Mouse (Mus musculus) heart, embryonic 16.5 days (tissue): ENCODE data around the gene Chrm3. TPM values are rescaled to one million over a fixed set of nuclear protein-coding genes. Genes with fewer than 3 reads are reported as not detected.

Experiments used
- ATAC-seq: fragments of 200-750 bp; cut with Nextera tagmentation; replicated peaks from 2 replicates; pipeline ENCODE4 v1.8.0; 2017; ENCODE audit warnings: moderate number of reproducible peaks; ENCODE audit not compliant: insufficient read depth, low FRiP score; ENCODE audit errors: extremely low read depth
- H3K27ac ChIP-seq: fragments of 300-500 bp; sonication (generic); 2 replicates; pipeline ENCODE4 v1.5.1; 2014; ENCODE audit warnings: mild to moderate bottlenecking, low read length, control low read depth, moderate library complexity
- H3K27me3 ChIP-seq: fragments of 300-500 bp; sonication (generic); 2 replicates; pipeline ENCODE4 v1.6.1; 2014; ENCODE audit warnings: low read length, mixed read lengths; ENCODE audit not compliant: control insufficient read depth, insufficient read depth
- H3K36me3 ChIP-seq: fragments of 300-500 bp; sonication (generic); 2 replicates; pipeline ENCODE4 v1.6.1; 2014; ENCODE audit not compliant: control insufficient read depth, insufficient read depth
- H3K4me1 ChIP-seq: fragments of 300-500 bp; sonication (generic); 2 replicates; pipeline ENCODE4 v1.6.1; 2014; ENCODE audit warnings: low read length, mixed read lengths; ENCODE audit not compliant: control insufficient read depth, insufficient read depth
- H3K4me2 ChIP-seq: fragments of 300-500 bp; sonication (generic); 2 replicates; pipeline ENCODE4 v1.6.1; 2014; ENCODE audit warnings: low read depth, mild to moderate bottlenecking, control low read depth, low read length
- H3K4me3 ChIP-seq: fragments of 300-500 bp; sonication (generic); 2 replicates; pipeline ENCODE4 v1.5.1; 2014; ENCODE audit warnings: mild to moderate bottlenecking, control low read depth, low read length
- H3K9ac ChIP-seq: fragments of 300-500 bp; sonication (generic); 2 replicates; pipeline ENCODE4 v1.6.1; 2014; ENCODE audit warnings: low read length, control low read depth
- H3K9me3 ChIP-seq: fragments of 300-500 bp; sonication (generic); replicated peaks from 2 replicates; pipeline ENCODE4 v1.6.1; 2016; ENCODE audit warnings: low read length; ENCODE audit not compliant: control insufficient read depth
- whole genome bisulfite sequencing: fragments of 180-500 bp; shearing (Covaris S2); extraction: QIAGEN DNeasy Blood & Tissue Kit; methylation state at CpG from one replicate; pipeline ENCODE4 v1.1.7; 2014; 5-methylcytosine and 5-hydroxymethylcytosine counted together
- polyA plus RNA-seq: library from polyadenylated mRNA; unstranded; fragments of >200 nt; fragmentation: Nextera tagmentation; extraction: Ambion mirVana; gene quantifications from 2 replicates; pipeline ENCODE4 v1.2.1, GENCODE M21; 2015

The Chrm3 gene
- polyA plus RNA-seq, 1 experiment from 2014 or later, result 0.42 TPM

- no peaks in the 10 kb centered on the region for H3K27me3 ChIP-seq
- no peak overlapping the region for H3K4me2 ChIP-seq
- 0 out of 2 replicates have a peak, but pooled peaks cover 3% of the 10 kb centered on the region for H3K9me3 ChIP-seq
- H3K4me1 ChIP-seq, result no peaks in the 10 kb centered on the region
- no peak overlapping the region for H3K9ac ChIP-seq
- H3K36me3 ChIP-seq, result no peaks in the 10 kb centered on the region
- H3K4me3 ChIP-seq, result no peak overlapping the region
- 60% methylated on average over 2 of the region's 2 CpGs for WGBS
- no peak for ATAC-seq
- H3K27ac ChIP-seq, result no peak overlapping the region
Measured at GRCm38 (mm10) chr13:9929978-9930377, 430.7 kb downstream of the Chrm3 start.

- no peaks in the 10 kb centered on the region for H3K36me3 ChIP-seq
- no peaks in the 10 kb centered on the region for H3K4me1 ChIP-seq
- H3K4me3 ChIP-seq, result no peak overlapping the region
- no peak overlapping the region for H3K27ac ChIP-seq
- no peaks in the 10 kb centered on the region for H3K27me3 ChIP-seq
- no peak for ATAC-seq
- 71% methylated on average over 1 of the region's 1 CpGs for WGBS
- H3K9ac ChIP-seq, result no peak overlapping the region
- H3K9me3 ChIP-seq, result no peaks in the 10 kb centered on the region
- no peak overlapping the region for H3K4me2 ChIP-seq
Measured at GRCm38 (mm10) chr13:9921150-9921549, 439.5 kb downstream of the Chrm3 start.

- Histone ChIP-seq H3K27ac (no peak overlapping the region), H3K4me2 (no peak overlapping the region), H3K4me1 (no peaks in the 10 kb centered on the region), H3K4me3 (no peak overlapping the region), H3K36me3 (no peaks in the 10 kb centered on the region), H3K9me3 (no peaks in the 10 kb centered on the region), H3K27me3 (no peaks in the 10 kb centered on the region), H3K9ac (no peak overlapping the region)
- WGBS, result 88% methylated on average over 4 of the region's 4 CpGs
- ATAC-seq, result no peak
Measured at GRCm38 (mm10) chr13:9912697-9913096, 447.9 kb downstream of the Chrm3 start.

- Histone ChIP-seq H3K9ac (no peak overlapping the region), H3K36me3 (no peaks in the 10 kb centered on the region), H3K9me3 (peaks cover 3% of the 10 kb centered on the region; the same call in 1 of the 2 replicates), H3K27ac (no peak overlapping the region), H3K4me1 (0 out of 2 replicates have a peak, but pooled peaks cover 3% of the 10 kb centered on the region), H3K4me3 (no peak overlapping the region), H3K4me2 (no peak overlapping the region), H3K27me3 (no peaks in the 10 kb centered on the region)
- no peak for ATAC-seq
- 63% methylated on average over 2 of the region's 2 CpGs for WGBS
Measured at GRCm38 (mm10) chr13:9908707-9909106, 451.9 kb downstream of the Chrm3 start.

- H3K4me3 ChIP-seq, result no peak overlapping the region
- H3K4me2 ChIP-seq, result no peak overlapping the region
- no peak overlapping the region for H3K9ac ChIP-seq
- WGBS, result 61% methylated on average over 3 of the region's 3 CpGs
- H3K36me3 ChIP-seq, result no peaks in the 10 kb centered on the region
- peak; percentile 55; the same call in 1 of the 2 replicates for ATAC-seq
- 0 out of 2 replicates have a peak, but pooled peaks cover 3% of the 10 kb centered on the region for H3K4me1 ChIP-seq
- no peaks in the 10 kb centered on the region for H3K27me3 ChIP-seq
- H3K9me3 ChIP-seq, result peaks cover 3% of the 10 kb centered on the region; the same call in 1 of the 2 replicates
- no peak overlapping the region for H3K27ac ChIP-seq
Measured at GRCm38 (mm10) chr13:9907202-9907601, 453.4 kb downstream of the Chrm3 start.

GRCm38 (mm10) chr13:9904455-9904854 lies 456.2 kb downstream of the Chrm3 start:
- peaks cover 3% of the 10 kb centered on the region; the same call in 1 of the 2 replicates for H3K4me1 ChIP-seq
- H3K27ac ChIP-seq, result no peak overlapping the region
- H3K9me3 ChIP-seq, result peaks cover 3% of the 10 kb centered on the region; the same call in 1 of the 2 replicates
- H3K9ac ChIP-seq, result no peak overlapping the region
- no peak overlapping the region for H3K4me3 ChIP-seq
- no peaks in the 10 kb centered on the region for H3K27me3 ChIP-seq
- H3K36me3 ChIP-seq, result no peaks in the 10 kb centered on the region
- H3K4me2 ChIP-seq, result no peak overlapping the region
- ATAC-seq, result no peak

GRCm38 (mm10) chr13:9900653-9901385 lies 459.8 kb downstream of the Chrm3 start:
- H3K4me1 ChIP-seq, result no peaks in the 10 kb centered on the region; the same call in 1 of the 2 replicates
- ATAC-seq, result no peak
- H3K27me3 ChIP-seq, result no peaks in the 10 kb centered on the region
- no peak overlapping the region for H3K4me3 ChIP-seq
- no peak overlapping the region for H3K4me2 ChIP-seq
- no peak overlapping the region for H3K9ac ChIP-seq
- WGBS, result 76% methylated on average over 5 of the region's 5 CpGs
- H3K36me3 ChIP-seq, result no peaks in the 10 kb centered on the region
- H3K9me3 ChIP-seq, result peaks cover 3% of the 10 kb centered on the region; the same call in 1 of the 2 replicates
- H3K27ac ChIP-seq, result no peak overlapping the region

GRCm38 (mm10) chr13:9898664-9899369 lies 461.8 kb downstream of the Chrm3 start:
- Histone ChIP-seq H3K27me3 (no peaks in the 10 kb centered on the region), H3K27ac (no peak overlapping the region), H3K36me3 (no peaks in the 10 kb centered on the region), H3K4me1 (no peaks in the 10 kb centered on the region; the same call in 1 of the 2 replicates), H3K4me2 (no peak overlapping the region), H3K9me3 (peaks cover 1% of the 10 kb centered on the region; the same call in 1 of the 2 replicates), H3K9ac (no peak overlapping the region), H3K4me3 (no peak overlapping the region)
- ATAC-seq, result no peak
- WGBS, result 77% methylated on average over 3 of the region's 3 CpGs

- no peak overlapping the region for H3K4me3 ChIP-seq
- no peaks in the 10 kb centered on the region for H3K36me3 ChIP-seq
- H3K4me2 ChIP-seq, result no peak overlapping the region
- no peaks in the 10 kb centered on the region; the same call in 1 of the 2 replicates for H3K4me1 ChIP-seq
- ATAC-seq, result no peak
- H3K27ac ChIP-seq, result no peak overlapping the region
- no peak overlapping the region for H3K9ac ChIP-seq
- H3K9me3 ChIP-seq, result no peaks in the 10 kb centered on the region
- WGBS, result 16% methylated on average over 1 of the region's 1 CpGs
- no peaks in the 10 kb centered on the region for H3K27me3 ChIP-seq
Measured at GRCm38 (mm10) chr13:9897231-9897630, 463.4 kb downstream of the Chrm3 start.
